Mouse (Mus musculus) brain, embryonic 14.5 days (tissue): ENCODE measurements at regions not wholly inside any gene's neighbourhood (a gene's known extent, or its start where the extent isn't known, plus 50 kb on each side); places are given as distances from the start of the nearest gene placed in this dataset.

Experiments
- CTCF ChIP-seq: fragments of 200-500 bp; IDR thresholded peaks from 2 replicates; pipeline ENCODE4 v1.5.1; 2012; ENCODE audit warnings: inconsistent platforms, mild to moderate bottlenecking, moderate library complexity, borderline replicate concordance; ENCODE audit not compliant: insufficient read depth, insufficient read length; ENCODE audit errors: extremely low read depth
- POLR2A ChIP-seq: fragments of 200-500 bp; IDR thresholded peaks from 2 replicates; pipeline ENCODE4 v1.6.1; 2012; ENCODE audit warnings: mild to moderate bottlenecking, inconsistent platforms, borderline replicate concordance; ENCODE audit not compliant: poor library complexity, insufficient read depth, insufficient read length, severe bottlenecking; ENCODE audit errors: extremely low read depth

GRCm38 (mm10) chr2:8427720-8428119 lies 918.4 kb upstream of the Celf2 start:
- no peak for TF ChIP-seq POLR2A
- TF ChIP-seq CTCF: no peak
